Mouse (Mus musculus): ENCODE measurements at regions not wholly inside any gene's neighbourhood (a gene's known extent, or its start where the extent isn't known, plus 50 kb on each side); places are given as distances from the start of the nearest gene placed in this dataset.

- DNase-seq (ENCODE audit: low spot score): peak; percentile 29
Measured at GRCm38 (mm10) chr14:74359663-74360552, 280.7 kb upstream of the Htr2a start.

GRCm38 (mm10) chr14:74384481-74384880, 256.2 kb upstream of the Htr2a start:
- DNase-seq (ENCODE audit: low spot score): no peak

- DNase-seq (ENCODE audit: low spot score): no peak
Measured at GRCm38 (mm10) chr14:74392419-74392818, 248.2 kb upstream of the Htr2a start.

- no peak for DNase-seq (ENCODE audit: low spot score)
Measured at GRCm38 (mm10) chr14:74397202-74397601, 243.4 kb upstream of the Htr2a start.

- no peak for DNase-seq (ENCODE audit: low spot score)
Measured at GRCm38 (mm10) chr14:74409441-74409840, 231.2 kb upstream of the Htr2a start.

GRCm38 (mm10) chr14:74428226-74428625, 212.4 kb upstream of the Htr2a start:
- no peak for DNase-seq (ENCODE audit: low spot score)

GRCm38 (mm10) chr14:74464027-74464682, 176.5 kb upstream of the Htr2a start:
- no peak for DNase-seq (ENCODE audit: low spot score)

- no peak for DNase-seq (ENCODE audit: low spot score)
Measured at GRCm38 (mm10) chr14:74495504-74495903, 145.1 kb upstream of the Htr2a start.

- DNase-seq (ENCODE audit: low spot score): no peak
Measured at GRCm38 (mm10) chr14:74511521-74511920, 129.1 kb upstream of the Htr2a start.

- DNase-seq (ENCODE audit: low spot score): no peak
Measured at GRCm38 (mm10) chr14:74516451-74516850, 124.2 kb upstream of the Htr2a start.

- DNase-seq (ENCODE audit: low spot score): no peak
Measured at GRCm38 (mm10) chr14:74519531-74519930, 121.1 kb upstream of the Htr2a start.

GRCm38 (mm10) chr14:74521669-74522068, 119.0 kb upstream of the Htr2a start:
- no peak for DNase-seq (ENCODE audit: low spot score)

- no peak for DNase-seq (ENCODE audit: low spot score)
Measured at GRCm38 (mm10) chr14:74527246-74527645, 113.4 kb upstream of the Htr2a start.

- no peak for DNase-seq (ENCODE audit: low spot score)
Measured at GRCm38 (mm10) chr14:74529368-74529951, 111.2 kb upstream of the Htr2a start.

GRCm38 (mm10) chr14:74538187-74538586, 102.5 kb upstream of the Htr2a start:
- no peak for DNase-seq (ENCODE audit: low spot score)

- no peak for DNase-seq (ENCODE audit: low spot score)
Measured at GRCm38 (mm10) chr14:74544028-74544427, 96.6 kb upstream of the Htr2a start.

GRCm38 (mm10) chr14:74551091-74551490, 89.5 kb upstream of the Htr2a start:
- DNase-seq (ENCODE audit: low spot score): no peak

GRCm38 (mm10) chr14:74553636-74554035, 87.0 kb upstream of the Htr2a start:
- no peak for DNase-seq (ENCODE audit: low spot score)

- no peak for DNase-seq (ENCODE audit: low spot score)
Measured at GRCm38 (mm10) chr14:74558359-74558758, 82.3 kb upstream of the Htr2a start.
